Mouse (Mus musculus) cerebellum, postnatal 14 days (tissue): ENCODE measurements around the gene Iqcn.

Experiments
- DNase-seq, 2 experiments: peaks; one replicate each; pipeline ENCODE4 v3.0.0; 2021; ENCODE audit warnings: mixed read lengths in 2 of 2

Iqcn gene

DNA sequence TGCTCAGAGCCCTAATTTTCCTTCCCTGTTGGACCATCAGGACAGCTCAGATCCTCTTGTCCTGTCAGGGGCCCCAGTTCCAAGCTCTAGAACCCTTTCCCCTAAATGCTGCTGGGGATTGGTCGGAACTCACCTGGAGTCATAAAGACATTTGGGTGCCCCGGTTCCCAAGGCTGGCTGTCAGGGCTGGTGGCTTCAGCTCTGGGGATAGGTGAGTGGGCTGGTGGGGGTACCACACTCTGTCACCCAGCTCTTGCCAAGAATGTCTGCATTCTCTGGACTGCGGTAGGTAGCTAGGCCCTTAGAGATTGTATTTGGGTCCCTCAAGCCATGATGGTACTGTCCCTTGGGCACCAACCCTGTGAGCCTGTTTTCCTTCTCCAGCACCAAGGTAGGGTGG, at the start of gene Iqcn:
Iqcn (plus strand) TSS at position 171 of the 400 bp plus-strand sequence.
- no peak for DNase-seq

DNA sequence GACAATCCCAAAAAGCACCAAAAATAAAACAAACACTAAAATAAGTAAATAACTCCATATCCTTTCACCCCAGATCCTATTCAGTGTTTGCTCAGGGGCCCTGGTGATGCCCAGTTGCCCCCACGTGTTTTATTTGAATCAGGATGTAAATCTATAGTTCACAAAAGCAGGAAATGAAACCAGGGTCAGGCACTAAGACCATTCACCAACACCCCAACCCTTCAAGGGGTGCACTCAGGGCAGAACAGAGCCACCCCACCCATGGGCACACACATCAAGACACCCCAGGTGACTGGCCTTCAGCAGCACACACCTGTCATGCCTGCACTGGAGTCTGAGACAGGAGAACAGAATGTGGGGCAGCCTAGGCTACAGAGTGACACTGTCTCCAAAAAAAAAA, 49.1 kb upstream of the Iqcn start:
- no peak for DNase-seq

DNA sequence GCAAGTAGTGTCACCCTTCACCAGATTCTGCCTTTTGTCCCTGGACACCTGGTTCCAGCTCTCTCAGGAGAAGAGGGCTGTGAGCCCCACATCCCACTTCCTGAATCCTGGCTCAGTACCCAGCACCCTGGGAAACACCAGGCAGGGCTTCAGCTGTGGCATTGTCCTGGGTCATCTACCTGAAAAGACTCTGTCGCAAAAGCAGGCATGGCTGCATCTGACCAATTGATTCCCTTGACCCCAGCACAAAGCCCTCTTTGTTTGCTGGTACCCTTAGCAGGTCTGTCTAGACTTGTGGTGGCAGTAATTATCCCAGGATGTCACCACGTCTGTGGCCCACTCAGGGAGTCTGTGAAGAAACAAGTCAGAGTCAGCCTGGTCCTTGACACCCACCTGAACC, 47.8 kb upstream of the Iqcn start:
- no peak for DNase-seq

DNA sequence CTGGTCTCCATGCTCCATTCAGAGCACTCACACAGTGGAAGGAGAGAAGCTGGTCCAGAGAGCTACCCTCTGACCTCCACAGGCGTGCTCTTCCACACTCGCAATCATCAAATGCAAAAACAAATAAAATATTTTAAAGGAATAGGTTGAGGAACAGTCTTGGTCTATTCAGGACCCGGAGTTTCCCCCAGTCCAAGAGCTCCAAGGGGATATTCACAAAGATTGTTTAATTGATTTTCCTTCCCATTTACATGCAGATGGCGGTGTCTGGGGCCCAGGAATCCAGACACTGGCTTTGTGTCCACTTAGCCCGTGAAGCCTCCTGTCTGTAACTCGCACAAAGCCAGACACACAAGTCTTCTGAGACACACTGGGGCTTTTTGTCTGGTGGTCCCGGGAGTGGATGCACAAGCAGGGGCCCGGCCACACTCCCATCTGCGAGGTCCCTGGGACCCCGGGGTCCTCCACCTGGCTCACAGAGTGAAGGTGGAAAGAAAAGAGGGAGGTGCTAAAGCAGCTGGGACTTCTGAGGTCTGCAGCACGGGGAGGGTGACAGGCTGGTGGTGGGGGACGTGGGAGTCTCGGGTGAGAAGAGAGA, 47.0 kb upstream of the Iqcn start:
- no peak for DNase-seq

DNA sequence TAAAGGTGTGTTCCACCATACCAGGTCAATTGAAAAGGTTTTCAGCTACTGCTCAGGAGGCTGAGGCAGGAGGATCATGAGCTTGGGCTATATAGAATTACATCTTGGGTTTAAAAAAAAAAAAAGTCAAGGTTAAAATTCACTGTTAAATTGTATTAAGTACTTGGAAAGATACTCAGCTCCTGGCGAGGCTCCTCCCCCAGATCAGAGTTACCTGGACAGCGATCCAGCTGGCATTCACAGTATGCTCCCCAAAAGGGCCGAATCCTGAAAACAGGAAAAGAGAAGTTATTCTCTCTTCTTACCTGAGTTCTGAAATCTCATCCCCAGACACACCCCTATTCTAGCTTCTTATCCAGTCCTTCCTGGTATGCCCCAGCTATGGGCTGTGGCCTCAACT, 46.0 kb upstream of the Iqcn start:
- no peak for DNase-seq

DNA sequence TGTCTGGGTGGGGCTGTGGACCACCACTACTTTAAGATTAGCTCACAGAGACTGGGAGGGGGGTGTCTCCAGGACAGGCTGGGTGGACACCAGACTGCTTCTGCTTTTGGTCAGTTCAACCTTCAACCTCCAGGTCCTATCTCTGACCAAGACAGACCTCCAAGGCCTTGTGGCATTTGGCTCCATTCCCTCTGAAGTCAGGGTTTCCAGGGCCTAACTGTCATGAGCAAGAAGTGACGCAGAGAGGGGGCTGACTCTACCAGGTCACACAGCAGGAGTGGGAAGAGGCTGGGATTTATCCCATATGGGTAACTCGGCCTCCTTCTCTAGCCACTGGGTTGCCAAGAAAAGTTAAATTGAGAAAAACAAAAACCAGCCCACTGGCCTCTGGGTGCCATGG, 45.5 kb upstream of the Iqcn start:
- no peak for DNase-seq

DNA sequence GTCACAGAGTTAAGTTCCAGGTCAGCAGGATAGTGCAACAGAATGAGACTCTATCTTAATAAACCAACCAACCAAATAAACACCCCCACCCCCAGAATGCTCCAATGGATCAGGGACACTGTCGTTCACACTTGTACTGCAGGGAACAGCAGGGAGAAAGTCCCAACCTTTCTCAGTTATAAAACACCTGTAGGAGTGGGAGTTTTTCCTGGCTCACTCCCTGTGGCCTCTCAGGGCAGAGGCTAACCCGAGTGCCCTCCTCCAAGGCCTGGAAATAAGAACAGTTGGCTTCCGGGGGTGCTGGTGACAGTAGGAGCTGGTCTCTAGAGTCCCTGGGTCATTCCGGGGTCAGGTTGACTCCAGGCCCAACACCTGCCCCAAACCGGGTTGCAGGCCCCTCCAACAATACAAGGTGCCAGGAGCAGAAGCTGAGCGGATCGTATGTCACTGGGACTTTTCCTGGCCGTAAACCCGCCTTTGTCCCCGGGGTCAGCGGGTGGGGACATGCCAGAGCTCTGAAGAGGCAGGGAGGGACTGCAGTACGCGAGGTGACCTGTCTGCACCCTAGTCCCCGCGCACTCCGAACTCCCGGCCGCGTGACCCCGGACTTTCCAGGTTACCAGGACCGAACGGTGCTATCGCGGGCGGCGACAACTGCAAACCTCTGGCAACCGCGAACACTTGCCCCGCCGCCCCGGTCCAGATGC, 44.2 kb upstream of the Iqcn start:
- DNase-seq: no peak

DNA sequence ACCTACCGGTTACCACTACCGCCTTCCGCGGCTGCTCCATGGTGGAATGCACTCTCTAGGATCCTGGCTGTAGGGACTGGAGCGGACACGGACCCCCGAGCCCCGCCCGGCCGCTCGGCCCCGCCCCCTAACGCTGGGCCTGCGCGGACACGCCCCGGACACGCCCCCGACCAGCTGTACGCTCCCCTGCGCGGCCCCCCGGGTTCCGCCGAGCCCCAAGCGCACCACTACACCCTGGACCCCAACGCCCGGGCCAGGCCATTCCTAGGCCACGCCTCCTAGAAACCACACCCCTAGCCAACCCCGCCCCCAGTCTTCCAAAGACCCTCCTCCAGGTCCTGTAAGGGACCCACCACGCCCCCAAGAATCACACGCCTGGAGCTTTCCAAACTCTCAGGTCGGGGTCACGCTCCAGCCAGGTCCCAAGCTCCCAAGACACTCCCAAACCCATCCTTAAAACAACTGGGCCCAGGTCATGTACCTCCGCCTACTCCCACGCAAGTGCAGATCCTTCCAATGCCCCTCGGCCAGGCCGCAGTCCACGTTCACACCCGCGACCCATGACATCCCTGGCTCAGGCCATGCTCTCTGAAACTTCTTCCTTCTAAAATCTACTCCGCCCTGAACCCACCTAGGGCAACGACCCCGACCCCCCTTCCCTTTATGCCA, 43.5 kb upstream of the Iqcn start:
- peak; percentile 65 to 71 for DNase-seq

DNA sequence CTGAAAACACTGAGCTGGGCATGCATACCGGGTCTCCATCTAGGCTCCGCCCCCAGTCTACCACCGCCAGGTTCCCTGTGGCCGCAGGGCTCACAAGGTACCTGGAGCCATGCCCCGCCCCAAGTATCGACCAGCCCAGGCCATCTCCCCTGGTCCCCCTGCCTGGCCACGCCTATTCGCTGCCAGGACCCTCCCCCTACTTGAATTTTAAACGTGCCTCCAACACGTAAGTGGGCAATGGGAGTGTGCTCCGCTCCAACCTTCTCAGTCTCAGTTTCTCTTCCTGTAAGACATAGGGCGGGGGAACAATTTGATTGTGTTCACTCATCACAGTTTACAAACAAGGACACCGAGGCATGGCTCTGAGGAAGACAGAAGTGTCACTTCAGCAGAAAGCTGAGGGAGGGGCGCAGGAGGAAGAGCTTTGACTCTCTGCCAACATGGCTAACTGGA, 43.0 kb upstream of the Iqcn start, which contains the start of gene Pgpep1:
Pgpep1 (minus strand) TSS at position 116 of the 453 bp plus-strand sequence.
- no peak for DNase-seq

DNA sequence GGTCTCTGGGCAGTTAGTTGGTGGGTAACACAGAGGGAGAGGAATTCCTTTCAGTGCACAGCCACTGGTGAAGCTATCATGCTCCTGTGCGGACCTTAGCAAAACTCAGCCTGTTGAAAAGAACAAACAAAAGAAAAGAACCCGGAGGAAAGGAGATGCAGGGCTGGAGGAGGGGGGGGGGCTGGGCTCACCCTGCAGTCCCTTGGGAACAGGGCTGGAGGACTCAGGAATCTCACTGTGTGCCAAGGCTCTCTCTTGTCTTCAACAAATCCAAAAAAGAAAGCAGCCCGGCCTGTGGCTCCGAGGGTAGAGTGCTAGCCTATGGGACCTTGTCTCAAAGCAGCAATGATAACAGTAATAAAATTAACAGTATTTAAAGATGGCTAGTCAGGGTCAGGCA, 39.6 kb upstream of the Iqcn start:
- no peak for DNase-seq

DNA sequence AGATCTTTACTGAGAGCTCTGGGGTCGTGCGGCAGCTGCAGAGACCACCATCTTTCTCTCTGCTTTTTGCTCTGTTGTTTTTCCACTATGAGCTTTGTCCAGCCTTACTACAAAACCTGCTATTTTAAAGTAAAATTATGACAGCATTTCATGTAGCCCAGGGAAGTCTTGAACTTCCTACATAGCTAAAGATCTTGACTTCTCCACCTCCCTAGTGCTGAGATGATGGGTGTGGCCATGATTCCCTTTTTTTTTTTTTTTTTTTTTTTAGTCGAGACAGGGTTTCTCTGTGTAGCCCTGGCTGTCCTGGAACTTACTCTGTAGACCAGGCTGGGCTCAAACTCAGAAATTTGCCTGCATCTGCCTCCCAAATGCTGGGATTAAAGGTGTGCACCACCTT, 38.6 kb upstream of the Iqcn start:
- DNase-seq: no peak

DNA sequence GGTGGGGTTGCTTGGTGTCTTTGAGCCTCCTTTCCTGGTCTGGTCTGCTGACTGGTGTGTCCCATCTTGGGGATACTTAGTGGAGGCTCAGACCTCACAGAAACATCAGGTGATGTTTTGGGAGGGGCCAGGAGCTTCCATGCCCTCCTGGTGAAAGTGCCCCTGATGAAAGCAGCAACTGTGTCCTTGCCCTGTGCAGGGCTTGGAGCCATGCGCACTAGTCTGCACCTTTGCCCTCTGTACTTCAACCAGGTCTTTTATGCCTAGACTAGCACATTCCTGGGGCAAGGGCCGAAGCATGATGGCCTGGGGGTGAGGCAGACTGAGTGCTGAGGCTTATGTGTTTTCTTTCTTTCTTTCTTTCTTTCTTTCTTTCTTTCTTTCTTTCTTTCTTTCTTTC, 37.7 kb upstream of the Iqcn start:
- no peak for DNase-seq

DNA sequence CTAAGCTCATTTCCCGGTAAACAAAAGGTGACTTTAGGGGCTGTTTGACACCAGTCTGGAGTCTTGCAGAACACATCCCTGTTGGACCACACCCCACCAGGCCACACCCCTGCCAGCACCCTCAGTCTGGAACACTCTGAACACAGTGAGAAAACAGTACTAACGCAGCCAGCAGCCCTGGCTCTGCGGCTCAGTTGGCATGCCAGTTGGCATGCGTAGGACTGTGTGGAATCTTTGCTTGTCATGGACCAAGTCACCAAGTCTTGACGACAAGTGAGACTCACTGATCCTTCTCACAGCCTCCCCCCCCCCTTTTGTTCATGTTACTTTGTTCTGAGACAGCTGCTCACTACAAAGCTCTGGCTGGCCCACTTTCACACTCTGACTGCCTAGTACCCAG, 36.2 kb upstream of the Iqcn start:
- DNase-seq: no peak

DNA sequence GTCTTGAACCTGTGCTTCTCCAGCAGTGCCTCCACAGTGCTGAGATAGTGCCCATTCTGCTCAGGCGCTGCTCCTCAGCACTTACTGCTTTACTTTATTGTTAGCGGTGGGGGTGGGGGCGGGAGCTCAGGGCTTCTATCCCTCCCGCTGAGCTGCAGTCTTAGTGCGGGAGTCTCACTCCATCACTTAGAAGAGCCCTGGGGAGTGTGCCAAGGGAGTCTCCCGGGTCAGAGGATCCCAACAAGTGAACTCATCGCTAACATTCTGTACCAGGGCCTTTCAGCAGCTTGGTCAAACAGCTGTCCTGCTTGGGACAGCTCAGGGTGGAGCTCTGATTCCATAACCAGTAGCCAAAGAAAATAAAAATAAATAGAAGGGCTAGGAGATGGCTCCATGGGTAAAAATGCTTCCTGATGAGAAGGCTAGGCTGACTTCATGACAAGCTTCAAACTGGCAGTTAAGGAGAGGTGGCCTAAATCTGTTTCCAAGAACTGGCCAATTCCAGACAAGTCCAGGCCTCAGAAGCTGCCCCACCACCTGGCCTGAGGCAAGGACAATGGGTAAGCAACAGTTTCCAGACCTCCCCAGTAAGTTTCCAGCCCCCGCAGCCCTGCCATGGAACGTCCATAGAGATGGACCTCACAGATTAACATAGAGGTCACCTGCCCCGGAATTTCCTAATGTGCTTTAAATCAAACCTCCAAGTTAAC, 31.5 kb upstream of the Iqcn start:
- DNase-seq: no peak

DNA sequence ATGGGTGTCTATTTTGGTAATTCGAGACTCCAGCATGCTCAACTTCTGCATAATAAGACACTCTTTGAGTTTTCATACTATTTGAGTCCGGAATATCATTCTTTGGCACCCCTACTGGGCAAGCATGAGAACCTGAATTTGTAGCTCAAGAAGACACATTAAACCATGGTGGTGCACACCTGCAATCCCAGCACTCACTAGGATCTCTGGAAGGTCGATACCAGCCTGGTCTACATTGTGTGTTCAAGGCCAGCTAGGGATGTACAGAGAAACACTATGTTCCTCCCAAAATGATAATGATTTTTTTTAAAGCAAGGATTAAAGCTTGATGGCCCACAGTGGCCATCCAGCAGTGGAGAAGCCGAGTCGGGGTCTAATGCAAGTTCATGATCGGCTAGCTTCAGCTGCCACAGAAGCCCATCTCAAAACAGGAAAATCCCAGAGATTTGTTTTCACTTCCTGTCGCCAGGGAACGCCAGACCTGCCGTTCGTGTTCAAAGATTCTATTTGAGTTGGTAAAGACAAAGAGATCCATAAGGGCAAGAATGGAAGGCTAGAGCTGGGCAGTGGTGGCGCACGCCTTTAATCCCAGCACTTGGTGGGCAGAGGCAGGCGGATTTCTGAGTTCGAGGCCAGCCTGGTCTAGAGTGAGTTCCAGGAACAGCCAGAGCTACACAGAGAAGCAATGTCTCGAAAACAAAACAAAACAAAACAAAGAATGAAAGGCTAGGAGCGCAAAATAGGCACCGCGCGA, 30.8 kb upstream of the Iqcn start:
- no peak for DNase-seq

DNA sequence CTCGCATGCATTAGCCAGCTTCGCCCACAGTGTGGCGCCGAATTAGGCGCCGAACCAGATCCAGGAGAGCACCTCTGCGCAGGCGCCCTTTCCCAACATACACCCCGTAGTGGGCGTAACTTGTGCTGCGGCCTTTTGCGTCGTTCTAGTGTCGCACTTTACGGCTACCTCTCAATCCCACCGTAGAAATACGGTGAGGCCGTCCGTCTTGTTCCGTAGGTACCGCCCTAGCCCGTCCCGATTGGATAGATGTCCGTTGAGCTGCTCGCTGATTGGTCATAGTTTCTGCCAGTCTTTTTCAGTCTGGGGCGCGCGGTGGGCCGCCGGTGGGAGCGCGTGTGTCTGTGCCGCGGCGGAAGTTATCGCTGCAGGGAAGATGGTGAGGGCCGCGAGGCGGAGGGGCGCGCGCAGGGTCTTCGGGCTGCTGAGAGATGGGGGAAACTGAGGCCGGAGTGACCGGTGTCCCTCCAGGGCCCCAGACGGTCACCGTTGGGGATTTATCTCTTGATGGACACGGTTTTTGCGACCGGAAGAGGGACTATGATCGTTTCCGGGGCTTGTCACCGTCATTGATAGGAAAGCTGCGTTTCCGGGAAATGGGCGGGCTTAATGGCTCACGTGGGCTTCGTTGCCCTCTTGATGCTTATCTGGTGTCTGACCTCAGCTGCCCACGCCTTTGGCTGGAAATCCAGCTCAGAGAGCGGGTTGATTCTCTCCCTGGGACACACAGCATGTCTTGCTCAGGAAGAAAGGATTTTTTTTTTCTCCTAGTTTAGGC, 30.0 kb upstream of the Iqcn start, which contains the start of gene Lsm4:
Lsm4 (plus strand) TSS at position 170 of the 778 bp plus-strand sequence.
- DNase-seq: peak; percentile 98 to 100

DNA sequence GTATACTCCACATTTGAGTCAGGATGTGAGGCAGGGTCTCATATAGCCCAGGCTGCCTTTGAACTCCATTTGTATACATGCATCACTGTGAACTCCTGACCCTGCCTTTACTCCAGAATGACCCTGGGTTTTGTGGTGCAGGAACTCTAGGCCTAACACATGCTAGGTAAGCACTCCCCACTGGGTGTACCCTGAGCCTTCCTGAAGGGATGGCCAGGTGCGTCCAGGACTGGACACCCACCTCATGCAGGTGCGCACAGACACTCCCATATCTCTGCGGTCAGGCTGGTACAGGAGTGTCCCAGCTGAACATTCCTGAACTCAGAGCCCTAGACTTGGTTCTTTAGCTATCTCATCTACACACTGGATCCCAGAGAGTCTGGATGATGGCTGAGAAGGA, 29.1 kb upstream of the Iqcn start:
- DNase-seq: no peak

DNA sequence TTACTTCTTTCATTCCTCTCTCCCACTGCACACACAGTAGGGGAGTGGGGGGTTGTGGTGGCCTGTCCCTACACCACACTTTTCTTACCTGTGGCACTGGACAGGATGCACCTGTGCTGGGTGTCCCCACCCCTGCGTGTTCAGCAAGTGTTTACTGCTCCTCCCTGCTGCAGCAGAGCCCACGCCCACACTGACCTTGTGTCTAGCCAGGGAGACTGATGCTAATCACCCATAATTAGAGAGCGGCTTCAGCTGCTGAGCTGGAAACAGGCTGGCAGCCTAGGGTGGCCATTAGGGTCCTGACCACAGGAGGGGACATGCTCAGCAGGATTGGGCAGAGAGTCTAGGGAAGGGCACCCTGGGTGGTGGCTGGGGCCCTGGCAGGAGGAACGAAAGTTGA, 28.5 kb upstream of the Iqcn start:
- DNase-seq: no peak

DNA sequence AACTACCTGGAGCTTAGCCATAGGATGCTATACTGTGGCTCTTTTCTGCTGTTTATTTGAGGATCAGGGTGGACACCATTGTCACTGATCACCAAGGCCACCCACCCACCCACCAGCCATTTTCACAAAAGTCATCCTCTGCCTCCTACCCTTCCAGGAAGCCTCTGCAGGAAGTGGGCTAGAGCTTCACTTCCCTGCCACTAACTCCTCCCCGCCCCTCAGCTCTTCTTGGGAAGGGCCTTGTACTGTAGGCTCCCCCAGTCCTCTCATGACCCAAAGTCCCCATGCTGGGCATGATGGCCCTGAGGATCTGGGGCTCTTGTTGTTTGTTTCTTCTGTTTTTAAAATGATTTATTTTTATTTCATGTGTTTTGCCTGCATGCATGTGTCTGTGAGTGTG, 27.9 kb upstream of the Iqcn start:
- no peak for DNase-seq

DNA sequence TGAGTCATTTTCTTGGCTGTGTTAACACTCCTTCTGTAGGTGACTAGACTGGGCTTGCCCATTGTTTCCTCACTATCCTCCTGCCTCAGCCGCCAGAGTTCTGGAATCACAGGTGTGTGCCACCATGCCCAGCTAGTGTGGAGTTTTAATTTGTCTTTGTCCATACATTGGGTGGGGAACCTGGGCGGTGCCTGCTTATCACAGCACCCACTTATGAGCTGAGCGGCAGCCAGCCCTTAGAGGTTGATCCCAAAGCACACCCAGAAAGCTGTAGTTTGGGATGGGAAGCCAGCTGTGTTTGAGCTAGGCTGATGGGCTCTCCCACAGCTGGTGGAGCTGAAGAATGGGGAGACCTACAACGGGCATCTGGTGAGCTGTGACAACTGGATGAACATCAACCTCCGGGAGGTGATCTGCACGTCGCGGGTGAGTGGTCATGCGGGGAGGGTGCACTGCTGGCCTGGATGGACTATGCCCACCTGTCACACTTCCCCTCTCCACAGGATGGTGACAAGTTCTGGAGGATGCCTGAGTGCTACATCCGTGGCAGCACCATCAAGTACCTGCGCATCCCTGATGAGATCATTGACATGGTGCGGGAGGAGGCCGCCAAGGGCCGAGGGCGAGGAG, 25.7 kb upstream of the Iqcn start:
- no peak for DNase-seq

DNA sequence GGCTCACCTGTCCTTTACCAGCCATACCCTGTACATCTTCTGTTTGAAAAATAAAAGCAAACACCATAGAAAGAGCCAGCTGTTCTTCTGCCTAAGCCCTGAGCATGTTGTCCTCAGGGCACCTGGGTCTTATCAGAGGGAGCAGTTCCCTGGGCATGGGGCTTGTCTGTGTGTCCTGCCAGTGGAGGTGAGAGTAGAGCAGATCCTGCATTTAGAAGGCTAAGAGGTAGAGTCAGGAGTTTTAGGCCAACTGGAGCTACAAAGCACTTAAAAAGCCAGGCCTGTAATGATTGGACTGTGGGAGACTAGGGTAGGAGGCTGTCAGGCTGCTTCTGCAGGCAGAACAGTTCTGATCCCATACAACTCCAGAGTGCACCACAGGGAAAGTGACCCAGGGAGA, 24.6 kb upstream of the Iqcn start:
- no peak for DNase-seq
